Mouse (Mus musculus): ENCODE results near the gene Zfhx2.

- TF ChIP-seq CTCF (IDR thresholded peaks at IDR 0.05; ENCODE audit: borderline replicate concordance, extremely low read depth, insufficient read depth, insufficient read length) (no peak), POLR2A (IDR thresholded peaks at IDR 0.05; ENCODE audit: borderline replicate concordance, extremely low read depth, insufficient read depth, insufficient read length, poor library complexity, severe bottlenecking) (no peak)
Observed at GRCm38 (mm10) chr14:55108202-55108870, 16.2 kb upstream of the Zfhx2 start.
